Mouse (Mus musculus) spleen, postnatal 4 days (tissue): ENCODE measurements around the gene Prkn.
A peak's percentile ranks its signal among the peaks of the same experiment; 100 is the strongest.
"Not testable (repeated sequence)": the region's sequence is repeated elsewhere in the genome, so short reads cannot be mapped to it uniquely, and the experiment has no call there.

Experiments
- DNase-seq, 2 experiments: peaks; one replicate each; pipeline ENCODE4 v3.0.0; 2022; ENCODE audit warnings: low spot score in 2 of 2

Prkn gene

DNA sequence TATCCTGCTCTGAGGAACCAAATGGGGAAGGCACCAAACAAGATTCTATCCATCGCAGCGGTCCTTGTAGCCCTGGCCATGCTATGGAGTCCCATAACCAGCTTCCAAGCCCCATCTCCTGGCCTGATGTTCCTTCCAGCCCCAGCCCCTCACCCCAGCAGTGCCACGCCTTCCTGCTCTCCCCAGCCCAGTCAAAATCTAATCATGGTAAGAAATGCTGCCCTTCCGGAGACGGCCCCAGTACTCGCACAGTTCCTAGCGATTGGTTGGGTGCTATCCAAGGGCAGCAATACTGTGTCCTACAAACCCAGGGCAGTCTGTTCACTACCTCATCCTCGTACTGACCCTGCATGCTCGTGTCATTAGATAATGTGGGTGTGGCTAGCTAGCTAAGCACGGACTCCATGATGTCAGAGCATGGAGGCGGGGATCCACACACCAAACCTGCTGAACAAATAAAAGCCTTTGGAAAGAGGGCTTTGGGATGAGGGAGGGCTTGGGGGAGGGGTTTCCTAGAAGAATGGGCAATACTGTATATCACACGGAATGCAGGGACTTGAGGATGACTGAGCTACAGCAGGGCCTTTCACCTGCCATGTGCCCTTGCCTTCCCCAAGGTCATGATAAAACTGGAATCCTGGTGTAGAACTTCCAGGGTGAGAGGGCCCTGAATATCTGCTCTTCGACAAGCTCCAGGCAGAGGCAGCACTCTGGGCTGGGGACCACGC, 1148.1 kb downstream of the Prkn start:
- no peak for DNase-seq

- DNase-seq, result no peak
Observed at GRCm38 (mm10) chr17:11989296-11989695, 1149.1 kb downstream of the Prkn start.

- DNase-seq, result no peak
Observed at GRCm38 (mm10) chr17:11990386-11991087, 1150.4 kb downstream of the Prkn start.

DNA sequence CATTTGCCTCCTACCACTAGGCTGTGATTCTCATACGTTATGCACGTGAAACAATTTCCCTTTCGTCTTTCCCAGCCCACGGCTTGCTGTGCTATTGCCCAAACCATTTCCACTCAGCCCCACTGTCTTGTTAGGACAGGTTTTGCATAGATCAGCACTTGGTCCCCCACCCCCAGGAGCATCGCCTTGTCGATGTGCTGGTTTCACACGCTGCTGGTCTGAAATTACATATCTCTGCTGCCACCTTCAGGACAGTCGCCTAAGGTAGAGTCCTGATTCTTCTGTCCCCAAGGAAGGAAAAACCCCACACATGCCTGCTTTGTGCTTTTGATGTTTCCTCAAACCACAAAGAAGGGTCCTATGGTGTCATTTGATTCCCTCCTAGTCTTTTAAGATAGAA, 1153.1 kb downstream of the Prkn start:
- DNase-seq, result no peak

GRCm38 (mm10) chr17:11994252-11994651, 1154.1 kb downstream of the Prkn start:
- no peak for DNase-seq

DNA sequence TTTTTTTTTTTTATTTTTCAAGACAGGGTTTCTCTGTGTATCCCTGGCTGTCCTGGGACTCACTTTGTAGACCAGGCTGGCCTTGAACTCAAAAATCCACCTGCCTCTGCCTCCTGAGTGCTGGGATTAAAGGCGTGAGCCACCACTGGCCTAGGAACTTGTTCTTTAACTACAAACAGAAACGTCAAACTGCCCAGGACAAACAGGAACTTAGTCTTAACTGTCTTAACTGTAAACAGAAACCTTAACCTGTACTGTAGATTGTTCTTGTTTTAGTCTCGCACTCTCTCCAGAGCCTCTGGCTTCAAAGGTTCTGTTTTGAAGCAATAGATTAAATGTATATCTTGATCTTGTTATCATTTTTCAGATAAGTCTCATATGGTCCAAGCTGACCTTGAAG, 1154.6 kb downstream of the Prkn start:
- not testable (repeated sequence) for DNase-seq

GRCm38 (mm10) chr17:11995522-11995921, 1155.3 kb downstream of the Prkn start:
- no peak for DNase-seq

GRCm38 (mm10) chr17:11996311-11996710, 1156.1 kb downstream of the Prkn start:
- DNase-seq, result no peak

GRCm38 (mm10) chr17:12000285-12000684, 1160.1 kb downstream of the Prkn start:
- DNase-seq, result no peak

DNA sequence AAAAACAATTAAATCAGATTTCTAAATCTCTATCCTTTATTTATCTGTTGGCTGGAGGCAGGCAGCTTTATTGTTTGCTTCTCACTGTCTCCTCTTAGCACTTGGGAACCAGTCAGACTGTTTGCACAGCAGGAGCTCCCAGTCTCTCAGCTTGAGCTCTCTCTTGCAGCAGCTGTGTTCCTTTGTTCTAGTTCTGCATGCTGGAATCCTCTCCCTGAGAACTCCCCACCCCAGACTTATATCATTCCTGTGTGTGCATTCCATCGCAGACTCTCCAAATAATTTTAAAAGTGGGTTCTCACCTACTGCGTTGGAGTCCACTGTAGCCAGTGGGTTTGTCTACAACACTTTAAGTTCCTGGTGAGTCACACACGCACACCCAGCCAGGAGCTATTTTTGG, 1181.1 kb downstream of the Prkn start:
- DNase-seq, result no peak

DNA sequence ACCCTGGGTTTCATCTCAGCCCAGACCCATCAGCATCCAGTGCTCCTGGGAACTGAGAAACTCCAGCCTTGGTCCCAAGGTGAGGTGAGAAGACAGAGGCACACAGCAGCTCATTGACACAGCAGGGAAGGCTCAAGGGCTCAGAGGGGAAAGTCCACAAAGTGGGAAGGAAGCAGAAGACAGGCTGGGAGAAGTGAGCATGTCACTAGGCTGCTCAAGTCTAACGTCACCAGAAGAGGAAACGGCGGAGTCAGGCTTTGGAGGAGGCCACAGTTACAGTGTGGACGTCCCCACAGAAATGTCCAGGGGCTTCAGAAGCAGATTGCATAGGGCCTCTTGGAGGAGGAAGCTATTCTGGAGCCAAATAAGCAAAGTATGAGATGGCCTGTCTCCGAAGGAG, 1189.2 kb downstream of the Prkn start:
- peak in 1 of 2 experiments; percentile 10 for DNase-seq

DNA sequence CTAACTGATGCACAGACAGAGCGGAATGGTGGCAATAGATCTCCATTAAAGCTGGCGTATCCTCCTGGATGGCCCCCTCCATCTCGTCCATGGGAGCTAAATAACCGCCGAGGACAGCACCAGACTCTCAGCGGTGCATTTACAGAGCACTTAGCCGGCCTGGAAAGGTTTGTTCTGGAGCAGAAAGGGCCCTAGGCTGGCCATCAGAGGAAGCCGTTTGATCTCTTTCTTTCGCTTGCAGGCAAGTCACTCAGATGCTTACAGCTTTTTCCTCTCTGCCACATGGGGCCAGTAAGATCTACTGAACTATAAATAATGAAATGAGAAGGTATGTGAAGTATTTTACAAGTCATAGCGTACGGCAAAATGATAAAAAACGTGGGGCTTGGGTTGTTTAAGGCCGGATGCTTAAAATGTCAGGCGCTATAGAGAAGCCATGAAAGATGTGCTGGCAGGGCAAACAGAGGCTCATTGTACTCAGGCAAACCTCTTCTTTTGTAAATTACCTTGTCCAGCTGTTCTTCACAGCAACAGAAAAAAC, 1189.8 kb downstream of the Prkn start:
- DNase-seq, result no peak

GRCm38 (mm10) chr17:12030556-12031160, 1190.5 kb downstream of the Prkn start:
- peak in 1 of 2 experiments; percentile 11 for DNase-seq

DNA sequence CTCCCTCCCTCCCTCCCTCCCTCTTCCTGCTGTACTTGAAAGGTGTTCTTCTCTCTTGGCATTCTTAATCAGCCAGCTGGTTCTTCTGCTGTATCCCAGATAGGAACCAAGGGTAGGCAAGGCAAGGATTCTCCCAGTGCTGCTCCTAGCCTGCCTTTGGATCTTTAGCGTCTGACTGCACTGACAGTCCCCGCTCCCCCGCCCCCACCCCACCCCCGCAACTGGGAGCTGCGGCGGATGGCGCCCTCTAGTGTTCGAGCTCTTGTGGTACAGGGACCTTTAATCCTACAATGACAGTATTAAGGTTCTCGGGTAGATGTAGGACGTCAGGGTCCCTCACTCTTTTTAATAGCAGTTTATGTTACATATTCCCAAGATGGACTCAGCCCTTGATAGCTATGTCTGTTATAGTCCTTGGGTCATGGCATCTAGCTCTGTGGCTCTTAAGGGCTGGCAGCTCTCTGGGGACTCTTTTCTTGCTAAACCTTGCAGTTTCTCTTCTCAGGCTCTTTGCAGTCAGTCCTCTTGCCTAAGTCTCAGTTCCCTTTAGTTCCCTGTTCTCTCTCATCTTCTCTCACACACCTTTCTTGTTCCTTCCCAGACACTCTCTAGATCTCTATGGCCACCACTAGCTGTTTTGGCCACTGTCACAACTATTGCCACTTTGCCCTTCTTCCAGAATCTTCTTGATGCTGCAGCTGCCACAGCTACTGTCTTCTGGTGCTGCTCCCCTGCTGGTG, 1191.2 kb downstream of the Prkn start:
- DNase-seq, result peak; percentile 59 to 85

DNA sequence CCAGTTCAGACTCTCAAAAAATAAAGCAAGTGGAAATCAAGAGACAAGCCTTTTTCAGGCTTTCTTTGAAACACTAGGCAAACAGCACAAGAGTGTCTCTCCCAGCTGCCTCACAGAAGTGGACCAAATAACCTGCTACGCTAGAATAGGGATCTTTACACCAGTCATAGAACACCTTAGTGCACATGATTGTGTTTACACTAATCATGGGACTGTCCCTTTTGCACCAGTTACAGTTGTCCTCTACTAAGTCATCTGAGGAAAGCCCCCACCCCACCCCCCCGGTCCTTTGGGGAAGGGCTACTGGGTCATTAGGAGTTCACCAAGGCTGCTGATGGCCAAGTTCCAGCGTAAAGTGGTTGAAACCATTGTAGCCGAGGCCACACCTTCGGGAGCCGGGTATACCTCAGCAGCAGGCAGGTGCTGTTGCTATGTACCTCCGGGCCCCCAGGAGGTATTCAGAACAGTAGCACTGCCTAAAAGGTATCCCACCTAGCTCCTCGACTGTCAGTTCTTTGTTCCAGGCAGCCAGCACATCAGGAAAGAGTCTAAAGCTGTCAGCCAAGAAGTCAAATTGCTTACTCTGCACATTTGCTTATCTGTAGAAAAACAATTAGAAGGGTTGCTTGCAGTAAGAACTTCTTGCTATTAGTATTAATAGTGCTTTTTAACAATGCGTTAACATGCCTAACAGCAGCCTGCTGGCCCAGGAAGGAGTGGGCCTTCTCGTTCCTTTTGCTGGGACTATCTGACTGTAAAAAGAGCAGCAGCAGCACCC, 1192.0 kb downstream of the Prkn start:
- DNase-seq, result no peak

GRCm38 (mm10) chr17:12035386-12035785, 1195.2 kb downstream of the Prkn start:
- peak in 1 of 2 experiments; percentile 10 for DNase-seq

- DNase-seq, result peak; percentile 76 to 91
Observed at GRCm38 (mm10) chr17:12036205-12036604, 1196.0 kb downstream of the Prkn start.

DNA sequence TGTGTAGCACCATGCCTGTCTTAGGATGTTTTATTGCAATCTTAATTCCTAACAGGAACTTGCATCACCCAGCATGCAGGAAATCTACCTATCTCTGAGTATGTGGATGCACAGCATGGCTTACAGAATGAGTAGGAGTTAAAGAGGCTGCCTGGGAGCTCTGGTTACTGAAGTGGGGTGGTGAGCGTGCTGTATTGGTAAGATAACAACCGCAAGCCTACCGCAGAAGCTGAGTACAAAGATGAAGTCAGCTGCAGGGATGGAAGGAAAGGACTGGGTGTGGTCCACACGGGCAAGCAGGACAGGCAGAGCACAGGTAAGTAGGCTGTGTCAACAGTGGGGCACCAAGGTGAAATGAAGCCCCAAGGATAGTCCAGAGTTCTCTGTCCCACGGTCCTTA, 1196.9 kb downstream of the Prkn start:
- peak in 1 of 2 experiments; percentile 57 for DNase-seq

- peak in 1 of 2 experiments; percentile 41 for DNase-seq
Observed at GRCm38 (mm10) chr17:12037574-12037973, 1197.4 kb downstream of the Prkn start.

DNA sequence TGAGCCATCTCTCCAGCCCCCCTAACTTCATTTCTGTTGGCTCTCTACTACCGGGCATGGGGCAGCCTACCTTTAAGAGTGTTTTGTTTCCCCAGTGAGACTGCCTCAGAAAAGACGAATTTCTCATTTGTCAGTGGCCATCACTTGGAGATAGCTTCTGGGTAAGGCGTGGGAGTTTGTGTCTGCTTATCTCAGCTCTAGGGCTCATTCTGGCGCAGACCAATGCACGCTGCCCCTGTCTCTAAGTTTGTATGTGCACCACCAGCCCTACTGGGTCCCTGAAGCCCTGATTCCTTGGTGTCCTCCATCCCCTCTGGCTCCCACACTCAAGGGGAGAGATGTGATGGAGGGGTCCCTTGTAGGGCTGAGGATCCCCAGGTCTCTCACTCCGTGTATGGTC, 1198.3 kb downstream of the Prkn start:
- DNase-seq, result peak; percentile 55 to 75

DNA sequence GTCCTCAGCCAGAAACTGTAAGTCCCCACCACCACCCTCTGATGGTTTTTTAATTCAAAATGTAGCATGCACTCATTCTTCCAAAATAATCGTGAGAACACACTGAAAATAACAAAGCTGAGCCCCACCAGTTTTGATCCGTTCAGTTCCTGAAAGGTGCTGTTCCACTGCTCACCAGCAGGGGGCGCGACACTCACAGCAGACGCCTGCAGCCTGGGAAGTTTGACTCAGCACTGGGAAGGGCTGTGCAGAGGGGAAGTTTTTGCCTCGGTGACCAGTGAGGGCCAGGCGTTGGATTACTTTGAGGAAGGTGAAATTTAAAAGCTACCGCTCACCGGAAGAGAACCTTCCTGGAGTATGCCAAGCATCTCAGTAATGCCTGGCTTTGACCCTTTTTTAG, 1199.0 kb downstream of the Prkn start:
- DNase-seq, result peak; percentile 87 to 96
